Mouse (Mus musculus): ENCODE measurements around the gene Antxrl.

The Antxrl gene

DNA sequence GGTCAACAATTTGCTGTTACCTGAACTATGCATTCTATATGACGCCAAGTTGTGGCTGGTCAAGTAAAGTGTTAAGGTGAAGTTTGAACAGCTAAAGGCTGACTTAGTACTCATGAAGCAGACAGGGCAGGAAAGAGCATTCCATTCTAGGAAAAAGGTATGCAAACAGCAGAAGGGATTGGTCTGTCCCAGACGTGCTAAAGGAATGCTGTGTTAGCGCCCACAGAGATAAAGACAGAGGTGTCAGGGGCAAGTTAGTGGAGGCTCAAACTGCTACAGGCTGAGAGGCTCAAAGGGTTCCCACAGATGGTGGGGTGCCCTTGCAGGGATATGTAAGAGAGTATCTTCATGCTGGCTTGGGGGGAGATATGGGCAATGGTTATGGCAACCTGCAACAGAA lies 51.3 kb downstream of the Antxrl start:
- DNase-seq (ENCODE audit: low read depth, low spot score) = no peak

DNA sequence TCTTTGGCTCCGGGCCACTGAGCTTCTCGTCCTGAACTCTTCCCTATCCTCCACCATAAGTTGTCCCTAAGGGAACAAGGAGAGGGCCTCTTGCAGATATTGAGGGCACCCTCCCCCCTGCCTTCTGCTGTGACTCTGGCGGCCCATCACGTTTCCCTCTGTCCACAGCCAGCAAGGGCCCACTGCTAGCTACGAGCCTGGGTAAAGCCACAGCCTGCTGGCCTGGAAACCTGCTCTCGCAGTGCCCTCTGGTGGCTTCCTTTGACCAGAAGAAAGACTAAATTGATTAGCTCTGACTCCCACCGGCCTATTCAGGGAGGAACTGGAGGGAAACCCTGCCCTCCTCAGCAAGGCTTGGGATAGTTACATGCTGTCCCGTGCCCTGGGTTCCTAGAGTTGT lies 52.4 kb downstream of the Antxrl start:
- peak; percentile 64 for DNase-seq (ENCODE audit: low read depth, low spot score)

DNA sequence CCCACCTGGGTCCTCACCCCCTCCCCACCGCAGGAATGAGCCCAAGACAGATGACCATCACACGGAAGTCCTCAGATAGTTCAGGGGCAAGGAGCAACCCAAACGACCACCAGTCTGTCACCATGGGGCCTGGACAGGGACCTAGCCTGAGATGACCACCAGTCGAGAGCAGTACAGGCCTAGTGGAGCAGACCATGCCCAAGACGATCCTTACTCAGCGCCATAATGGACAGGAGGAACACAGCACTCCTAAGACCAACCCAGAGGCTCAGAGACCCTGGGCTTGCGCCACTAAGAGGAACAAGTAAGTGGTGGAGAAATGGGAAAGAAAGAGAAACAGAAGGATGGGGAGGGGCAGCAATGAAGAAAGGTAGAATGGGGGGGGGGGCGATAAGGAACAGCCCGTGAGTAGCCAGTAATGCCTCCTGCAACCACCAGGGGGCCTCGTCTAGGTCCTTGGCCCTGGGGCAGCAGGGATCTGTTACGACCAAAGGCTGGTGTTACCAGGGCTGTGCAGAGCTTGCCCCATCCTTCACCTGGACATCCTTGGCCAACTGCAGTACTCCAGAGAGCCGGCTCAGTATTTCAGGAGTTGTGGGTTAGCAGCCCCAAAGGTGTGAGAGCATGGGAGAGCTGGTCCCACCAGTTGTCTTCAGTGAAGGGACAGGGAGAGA lies 54.0 kb downstream of the Antxrl start:
- peak; percentile 55 for DNase-seq (ENCODE audit: low read depth, low spot score)

DNA sequence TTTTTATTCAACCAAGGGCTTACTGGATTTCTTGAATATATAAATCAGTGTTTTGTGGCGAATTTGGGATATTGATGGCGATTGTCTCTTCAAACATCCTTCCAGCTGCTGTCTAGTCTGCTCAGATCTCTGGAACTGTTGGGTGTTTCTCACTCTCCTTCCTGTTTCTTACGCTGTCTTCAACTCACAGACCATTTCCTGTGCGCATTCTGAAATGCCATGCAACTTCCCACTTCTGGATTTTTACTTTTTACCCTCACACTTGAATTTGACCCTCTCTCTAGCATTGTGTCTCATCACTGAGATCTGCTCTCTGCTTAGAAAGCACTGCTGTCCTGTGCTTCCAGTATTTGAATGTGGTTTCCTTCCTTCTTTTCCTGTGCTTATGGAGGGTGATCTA lies 55.1 kb downstream of the Antxrl start:
- no peak for DNase-seq (ENCODE audit: low read depth, low spot score)

DNA sequence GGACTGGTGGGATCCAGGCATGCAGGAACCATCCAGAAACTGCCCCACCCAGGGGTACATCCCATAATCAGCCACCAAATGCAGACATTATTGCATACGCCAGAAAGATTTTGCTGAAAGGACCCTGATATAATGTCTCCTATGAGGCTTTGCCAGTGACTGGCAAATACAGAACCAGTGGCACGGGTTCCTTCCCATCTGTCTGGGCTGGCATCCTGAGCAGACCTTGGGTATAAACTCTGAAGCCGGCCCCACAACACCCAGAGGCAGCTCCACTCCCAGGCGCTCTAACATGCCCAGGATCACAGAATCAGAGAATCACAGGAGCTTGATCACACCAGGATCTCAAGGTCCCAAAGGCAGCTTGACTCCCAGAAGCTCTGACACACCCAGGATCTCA lies 61.8 kb downstream of the Antxrl start:
- no peak for DNase-seq (ENCODE audit: low read depth, low spot score)

DNA sequence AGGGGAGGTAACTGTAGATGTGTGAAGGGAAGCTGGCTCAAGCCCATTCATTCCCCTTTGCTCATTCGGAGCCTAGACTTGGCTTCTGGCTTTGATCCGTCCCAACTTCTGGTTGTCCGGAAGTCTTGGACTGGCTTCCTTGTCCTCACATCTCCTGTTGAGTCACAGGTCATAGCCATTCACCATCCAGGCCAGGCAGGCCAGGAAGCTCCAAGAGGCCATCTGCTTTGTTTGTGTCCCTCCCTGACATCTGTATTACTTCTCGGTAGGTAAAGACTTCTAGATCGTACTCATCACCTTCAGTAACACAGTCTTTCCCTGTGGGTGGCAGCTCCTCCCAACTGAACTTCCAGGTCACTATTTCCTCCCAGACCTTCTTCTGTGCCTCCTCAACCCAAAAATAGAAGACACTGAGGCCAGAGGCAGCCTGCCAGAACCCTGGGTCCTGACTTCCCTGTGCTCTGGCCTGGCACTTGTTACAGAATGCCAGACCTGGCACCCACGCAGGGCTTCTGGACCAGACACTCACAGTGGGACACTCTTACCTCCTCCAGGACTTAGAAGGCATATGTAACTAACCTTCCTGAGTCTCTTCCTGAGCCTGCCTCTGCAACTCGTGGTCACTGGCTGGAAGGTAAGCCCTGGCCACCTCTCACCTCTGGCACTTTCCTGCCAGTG lies 66.7 kb downstream of the Antxrl start:
- no peak for DNase-seq (ENCODE audit: low read depth, low spot score)

DNA sequence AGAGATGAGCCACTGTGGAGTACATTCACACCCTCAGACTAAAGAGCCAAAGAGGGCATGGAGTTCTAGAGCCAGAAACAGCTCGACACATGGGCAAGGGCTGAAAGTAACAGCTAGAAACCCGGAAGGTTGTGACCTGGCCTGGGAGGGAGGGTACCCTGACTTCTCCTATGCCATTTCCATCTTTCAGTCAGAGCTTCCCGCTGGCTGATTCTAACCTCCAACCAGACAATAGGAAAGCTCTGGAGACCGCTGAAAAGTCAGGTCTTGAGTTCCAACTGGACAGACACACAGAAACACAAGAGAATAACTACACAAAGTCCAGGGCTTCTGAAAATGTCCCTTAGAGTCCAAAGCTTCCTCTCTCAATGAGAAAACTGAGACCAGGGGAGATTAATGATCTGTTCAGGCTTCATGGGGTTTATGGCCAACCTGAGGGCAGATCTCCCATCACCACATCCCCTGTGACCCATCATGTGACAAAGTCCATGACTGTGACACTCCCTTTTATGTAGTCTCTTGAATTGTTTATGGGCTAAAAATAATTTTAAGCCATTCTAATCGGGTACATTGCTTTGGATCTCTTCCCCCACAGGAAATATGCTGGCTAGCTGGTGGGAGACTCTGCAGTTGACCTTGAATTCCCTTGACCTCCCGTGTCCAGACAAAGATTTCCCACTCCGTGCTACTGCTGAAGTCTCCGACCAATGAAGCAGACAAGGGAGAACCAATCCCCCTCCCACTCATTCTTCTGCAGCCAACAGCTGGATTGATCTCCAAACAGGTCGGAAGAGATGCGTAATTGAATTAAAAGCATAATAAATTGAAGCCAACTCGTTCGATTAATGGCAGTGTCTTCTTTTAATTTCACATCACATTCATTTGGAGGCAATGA lies 67.8 kb downstream of the Antxrl start:
- no peak for DNase-seq (ENCODE audit: low read depth, low spot score)

DNA sequence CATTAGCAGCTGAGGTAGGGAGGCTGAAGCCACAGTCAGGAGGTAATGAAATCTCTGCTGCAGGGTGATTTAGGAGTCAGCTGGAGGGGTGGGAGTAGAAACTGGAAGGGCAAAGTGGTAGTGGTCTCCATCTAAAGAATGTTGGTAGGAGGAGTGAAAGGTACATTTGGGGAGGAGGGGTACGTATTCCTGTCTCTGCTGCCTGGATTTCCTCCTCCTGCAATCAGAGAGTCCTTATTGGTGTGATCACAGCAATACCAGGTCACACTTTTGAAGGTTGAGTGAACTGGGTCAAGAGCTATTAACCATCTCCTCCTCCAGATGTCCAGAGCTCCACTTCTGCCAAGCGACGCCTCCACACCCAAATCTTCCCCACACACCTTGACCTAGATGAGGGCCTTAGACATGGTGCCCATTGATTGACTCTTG lies 68.4 kb downstream of the Antxrl start:
- no peak for DNase-seq (ENCODE audit: low read depth, low spot score)

DNA sequence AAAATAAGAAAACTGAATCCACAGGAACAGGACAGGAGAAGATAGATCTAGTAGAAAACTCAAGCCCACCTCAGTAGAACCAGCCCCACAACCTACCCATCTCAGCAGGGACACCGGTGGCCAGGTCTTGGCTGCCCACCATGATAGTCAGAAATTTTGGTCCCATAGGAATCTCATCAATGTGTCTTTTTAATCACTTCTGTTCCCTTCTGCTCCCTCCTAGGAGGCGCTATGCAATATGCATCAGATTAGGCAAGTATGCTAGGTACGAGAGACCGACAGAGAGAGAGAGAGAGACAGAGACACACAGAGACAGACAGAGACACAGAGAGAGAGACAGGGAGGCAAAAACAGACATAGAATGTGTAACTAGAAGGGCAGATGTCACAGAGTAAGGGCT lies 69.2 kb downstream of the Antxrl start:
- no peak for DNase-seq (ENCODE audit: low read depth, low spot score)
